Mouse (Mus musculus) olfactory bulb, adult 2 months (tissue): ENCODE measurements around the gene Acaa1a. TPM values are rescaled to one million over a fixed set of nuclear protein-coding genes. Genes with fewer than 3 reads are reported as not detected.
A peak's percentile ranks its signal among the peaks of the same experiment; 100 is the strongest.

Experiments used
- H3K27ac ChIP-seq: fragments of 200-500 bp; 2 replicates; pipeline ENCODE4 v1.5.1; 2012; ENCODE audit warnings: low read depth, low read length; ENCODE audit not compliant: insufficient read depth
- H3K4me1 ChIP-seq: fragments of 200-500 bp; 2 replicates; pipeline ENCODE4 v1.6.1; 2012; ENCODE audit warnings: low read length; ENCODE audit not compliant: control insufficient read depth, insufficient read depth
- H3K4me3 ChIP-seq: fragments of 200-500 bp; 2 replicates; pipeline ENCODE4 v1.5.1; 2012; ENCODE audit warnings: mild to moderate bottlenecking, low read depth, low read length, moderate library complexity; ENCODE audit not compliant: insufficient read depth
- CTCF ChIP-seq: fragments of 200-500 bp; IDR thresholded peaks from 2 replicates; pipeline ENCODE4 v1.5.1; 2012; ENCODE audit warnings: low read depth, mild to moderate bottlenecking, low read length, moderate library complexity; ENCODE audit not compliant: insufficient read depth
- POLR2A ChIP-seq: fragments of 200-500 bp; IDR thresholded peaks from 2 replicates; pipeline ENCODE4 v1.6.1; 2012; ENCODE audit warnings: mild to moderate bottlenecking, low read depth, low read length, moderate library complexity; ENCODE audit not compliant: insufficient read depth
- WGBS: fragments of 180-500 bp; shearing (Covaris S2); methylation state at CpG from one replicate; pipeline ENCODE4 v1.1.7; 2018; 5-methylcytosine and 5-hydroxymethylcytosine counted together
- polyA plus RNA-seq: library from polyadenylated mRNA; stranded (reverse); fragments of >200 nt; gene quantifications from 2 replicates; pipeline ENCODE4 v1.2.4, GENCODE M21; 2012; ENCODE audit warnings: low replicate concordance; ENCODE audit not compliant: missing spikeins, insufficient read depth, insufficient read length

The Acaa1a gene
- polyA plus RNA-seq, 1 experiment: not detected

DNA sequence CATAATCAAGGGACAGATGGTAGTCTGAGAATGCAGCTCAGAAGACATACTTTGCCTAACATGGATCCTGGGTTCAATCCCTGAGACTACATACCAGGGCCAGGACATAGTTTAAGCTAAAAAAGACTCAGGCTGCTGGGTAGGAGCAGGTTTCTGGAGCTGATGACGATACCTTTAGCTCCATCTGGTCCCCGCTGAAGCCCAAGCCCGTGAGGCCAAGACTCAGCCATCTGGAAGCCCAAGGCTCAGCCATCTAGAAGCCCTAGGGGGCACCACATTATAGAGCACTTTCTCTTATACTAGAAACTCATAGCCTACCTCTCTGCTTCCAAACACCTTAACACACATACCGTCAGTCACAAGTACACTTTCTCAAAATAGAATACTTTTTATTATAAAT, 3.9 kb upstream of the Acaa1a start:
- no peak overlapping the region for H3K27ac ChIP-seq
- no peak overlapping the region for H3K4me3 ChIP-seq
- TF ChIP-seq CTCF: no peak
- no peak for TF ChIP-seq POLR2A
- peaks cover 10% of the 10 kb centered on the region for H3K4me1 ChIP-seq
- WGBS: 88% methylated on average over 4 of the region's 4 CpGs

DNA sequence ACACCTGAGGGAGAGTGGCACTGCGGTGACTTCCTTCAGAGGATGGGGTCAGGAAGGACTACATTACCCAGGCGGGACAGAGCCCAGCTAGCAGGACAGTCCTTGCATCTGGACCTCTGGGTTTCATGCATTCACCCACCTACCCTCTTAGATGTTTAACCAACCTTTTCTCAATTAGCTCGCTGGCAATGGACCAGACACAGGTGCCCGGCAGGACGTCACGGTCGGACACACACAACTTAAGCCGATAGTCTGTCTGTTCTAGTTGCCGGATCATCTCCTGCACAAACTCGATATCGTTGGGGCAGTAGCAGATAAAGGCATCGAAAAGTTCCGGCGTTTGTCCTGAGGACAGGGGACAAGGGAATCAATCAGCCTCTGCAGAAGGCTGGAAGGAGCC, 1.6 kb upstream of the Acaa1a start:
- TF ChIP-seq CTCF: no peak
- TF ChIP-seq POLR2A: no peak
- 94% methylated on average over 14 of the region's 14 CpGs for WGBS

DNA sequence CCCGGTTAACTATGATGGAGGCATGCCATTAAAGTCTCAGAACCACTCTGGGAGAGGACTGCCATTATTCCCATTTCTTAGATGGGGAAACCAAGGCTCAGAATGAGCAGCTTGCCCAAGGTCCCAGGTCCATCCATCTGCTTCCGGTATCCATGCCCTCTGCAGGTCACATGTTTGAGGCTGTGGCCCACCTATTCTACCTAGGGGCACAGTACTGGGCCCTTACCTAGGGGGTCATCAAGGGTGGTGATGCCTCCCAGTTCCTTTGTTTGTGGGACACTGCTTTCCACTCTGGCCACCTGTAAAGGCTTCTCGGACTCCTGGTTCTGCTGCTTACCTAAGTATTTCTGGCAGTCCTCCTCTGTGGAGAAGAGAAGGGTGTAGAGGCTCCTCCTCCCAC, 1.1 kb upstream of the Acaa1a start:
- no peak for TF ChIP-seq POLR2A
- no peak for TF ChIP-seq CTCF
- H3K27ac ChIP-seq: no peak overlapping the region

More for the DNA sequence above, 1.6 kb upstream of the Acaa1a start:
- no peak overlapping the region for H3K4me3 ChIP-seq
- no peak overlapping the region for H3K27ac ChIP-seq
- peaks cover 18% of the 10 kb centered on the region for H3K4me1 ChIP-seq

DNA sequence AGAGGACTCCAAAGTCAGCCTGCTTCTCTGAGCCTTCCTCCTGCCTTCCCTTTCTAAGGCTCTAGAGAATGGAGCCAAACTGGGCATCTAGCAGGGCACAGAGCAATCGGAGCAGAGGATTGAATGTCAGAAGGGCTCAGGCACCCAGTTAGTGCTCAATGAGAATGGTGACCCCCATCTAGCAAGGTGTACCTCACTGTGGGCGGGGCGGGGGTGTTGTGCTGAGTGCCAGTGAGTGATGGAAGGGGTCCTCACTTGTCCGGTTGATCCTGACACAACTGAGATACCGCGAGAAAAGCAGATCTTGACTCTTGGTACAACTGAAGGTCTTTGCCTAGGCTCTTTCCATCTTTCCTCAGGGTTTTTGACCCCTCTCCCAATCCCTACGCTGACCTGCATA, 370 bp upstream of the Acaa1a start:
- 60% methylated on average over 7 of the region's 7 CpGs for WGBS
- Histone ChIP-seq H3K27ac (no peak overlapping the region), H3K4me1 (peaks cover 19% of the 10 kb centered on the region), H3K4me3 (peak overlapping the region; percentile 70)
- TF ChIP-seq CTCF (no peak), POLR2A (no peak)

More for the DNA sequence above, 1.1 kb upstream of the Acaa1a start:
- 93% methylated on average over 3 of the region's 3 CpGs for WGBS
- H3K4me3 ChIP-seq: no peak overlapping the region
- H3K4me1 ChIP-seq: peaks cover 19% of the 10 kb centered on the region

DNA sequence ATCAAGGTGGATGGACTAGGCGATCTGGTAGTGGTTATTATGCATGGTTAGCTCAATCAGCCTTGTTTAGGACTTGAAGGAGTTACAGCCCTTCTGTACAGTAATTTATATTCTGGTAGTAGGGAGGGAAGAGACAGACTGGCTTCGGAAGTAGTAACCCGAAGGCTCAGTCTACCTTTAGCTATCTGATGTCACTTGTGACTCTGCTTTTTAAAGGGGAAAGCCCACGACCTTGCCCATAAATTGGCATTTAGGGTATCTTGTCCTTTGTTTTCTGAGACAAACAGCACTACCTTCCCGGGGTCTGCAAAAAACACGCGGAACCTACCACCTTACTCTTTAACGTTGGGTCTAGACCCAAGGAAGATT, 720 bp downstream of the Acaa1a start:
- H3K27ac ChIP-seq: peak overlapping the region; percentile 90
- WGBS: 3% methylated on average over 8 of the region's 8 CpGs

DNA sequence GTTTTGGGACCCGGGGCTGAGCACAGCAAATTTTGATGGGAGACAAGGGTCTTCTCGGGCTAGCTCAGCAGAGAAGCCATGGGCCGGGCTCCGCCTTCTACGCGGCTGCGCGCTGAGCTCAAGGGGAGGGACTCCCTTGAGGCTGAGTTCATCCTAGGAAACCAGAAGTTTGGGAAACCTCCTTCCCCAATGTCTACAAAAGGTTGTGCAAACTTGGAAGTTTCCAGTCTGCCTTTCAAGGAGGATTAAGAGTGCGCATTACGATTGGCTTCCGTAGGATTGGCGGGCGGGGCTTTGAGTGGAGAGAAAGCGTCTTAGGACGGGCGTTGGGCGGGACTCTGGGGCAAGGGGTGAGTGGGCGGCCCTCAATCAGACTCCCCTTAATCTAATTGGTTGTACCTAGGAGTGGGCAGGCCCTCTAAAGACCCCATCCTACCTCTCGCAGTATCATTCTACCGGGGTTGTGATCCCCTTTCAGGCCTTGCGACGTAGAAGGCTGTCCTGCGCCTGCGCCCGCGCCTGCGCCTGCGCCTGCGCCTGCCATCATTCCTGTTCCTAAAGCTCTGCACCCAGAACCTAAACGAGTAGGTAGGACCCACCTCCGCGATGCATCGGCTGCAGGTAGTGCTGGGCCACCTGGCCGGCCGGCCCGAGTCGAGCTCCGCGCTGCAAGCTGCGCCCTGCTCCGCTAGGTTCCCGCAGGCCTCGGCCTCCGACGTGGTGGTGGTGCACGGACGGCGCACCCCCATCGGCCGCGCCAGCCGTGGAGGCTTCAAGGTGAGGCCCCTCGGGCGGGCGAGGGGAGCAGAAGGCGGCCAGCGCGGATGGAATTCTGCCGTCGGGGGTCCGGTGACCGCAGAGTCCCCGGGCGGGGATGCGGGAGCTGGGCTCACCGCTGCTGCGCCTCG, 1.7 kb downstream of the Acaa1a start, which contains the start of gene Myd88:
Myd88 (minus strand) TSS at position 503 of the 908 bp plus-strand sequence.
- H3K27ac ChIP-seq: peak within 1 kb of the TSS; percentile 90
- TF ChIP-seq POLR2A (peak; percentile 33), CTCF (no peak)
- H3K4me3 ChIP-seq: peak within 1 kb of the TSS; percentile 89
- H3K4me1 ChIP-seq: peaks cover 19% of the 10 kb centered on the region
- WGBS: under 1% methylated on average over 68 of the region's 68 CpGs

More for the DNA sequence above, 720 bp downstream of the Acaa1a start:
- Histone ChIP-seq H3K4me1 (peaks cover 19% of the 10 kb centered on the region), H3K4me3 (peak overlapping the region; percentile 89)
- TF ChIP-seq POLR2A (no peak), CTCF (no peak)

DNA sequence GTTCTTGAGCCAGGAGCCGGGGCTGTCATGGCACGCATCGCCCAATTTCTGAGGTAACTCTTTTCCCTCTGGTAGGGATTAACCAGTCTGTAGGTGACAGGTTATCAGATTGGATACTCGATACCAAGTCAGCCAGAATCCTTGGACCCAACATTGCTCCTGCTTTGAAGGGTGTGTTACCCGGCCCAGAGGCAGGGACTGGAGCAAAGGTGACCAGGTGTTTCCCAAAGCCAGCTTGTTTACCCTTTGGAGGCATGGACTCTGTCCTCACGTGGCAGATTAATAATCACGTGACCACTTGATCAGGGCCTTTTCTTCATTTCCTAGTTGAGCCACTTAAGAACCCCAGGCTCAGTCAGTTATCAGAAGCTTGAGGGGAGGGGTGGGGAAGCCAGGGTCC, 3.3 kb downstream of the Acaa1a start:
- no peak for TF ChIP-seq POLR2A
- no peak for TF ChIP-seq CTCF
- WGBS: 87% methylated on average over 7 of the region's 7 CpGs

DNA sequence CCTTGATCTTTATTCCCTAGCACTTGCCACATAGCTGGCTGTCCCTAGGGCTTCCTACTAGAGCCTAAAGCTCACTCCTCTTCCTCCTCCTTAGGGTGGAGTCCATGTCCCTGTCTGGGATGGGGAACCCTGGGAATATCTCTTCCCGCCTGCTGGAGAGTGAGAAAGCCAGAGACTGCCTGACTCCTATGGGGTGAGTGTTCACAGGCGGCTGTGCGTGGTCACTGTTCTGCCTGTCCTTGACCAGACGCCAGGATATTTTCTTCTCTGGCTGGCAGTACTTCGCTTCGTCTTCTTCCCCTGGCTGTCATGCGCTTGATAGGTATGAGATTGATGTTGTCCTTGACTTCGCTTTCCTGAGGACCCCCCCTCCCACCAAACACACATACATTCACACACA, 6.9 kb downstream of the Acaa1a start:
- Histone ChIP-seq H3K4me3 (no peak overlapping the region), H3K4me1 (peaks cover 9% of the 10 kb centered on the region), H3K27ac (no peak overlapping the region)
- 94% methylated on average over 8 of the region's 8 CpGs for WGBS
- TF ChIP-seq POLR2A (no peak), CTCF (no peak)

More for the DNA sequence above, 3.3 kb downstream of the Acaa1a start:
- peaks cover 19% of the 10 kb centered on the region for H3K4me1 ChIP-seq
- H3K27ac ChIP-seq: no peak overlapping the region
- no peak overlapping the region for H3K4me3 ChIP-seq

DNA sequence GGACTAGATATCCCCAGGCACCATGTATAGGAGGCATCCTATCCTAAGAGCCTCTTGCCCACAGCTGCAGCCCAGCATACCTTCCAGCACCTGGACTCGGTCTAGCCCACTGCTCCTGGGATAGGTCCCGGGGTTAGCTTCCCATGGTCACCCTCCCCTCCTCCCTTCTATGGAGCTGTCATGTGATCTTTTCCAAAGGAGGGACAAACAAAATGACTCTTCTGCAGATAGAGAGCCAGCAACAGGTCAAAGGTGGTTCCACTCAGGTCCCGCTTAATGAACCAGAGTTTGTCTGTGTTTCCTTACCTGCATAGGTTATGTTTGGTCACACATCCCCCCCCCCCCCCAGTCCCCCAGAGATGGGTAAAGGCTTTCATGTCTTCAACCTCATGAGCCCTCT, 11.1 kb downstream of the Acaa1a start:
- Histone ChIP-seq H3K4me3 (no peak overlapping the region), H3K27ac (no peak overlapping the region), H3K4me1 (no peaks in the 10 kb centered on the region)
- TF ChIP-seq POLR2A: no peak
- TF ChIP-seq CTCF: no peak
- 92% methylated on average over 3 of the region's 3 CpGs for WGBS
